Mouse (Mus musculus) heart, embryonic 11.5 days (tissue): ENCODE data around the gene 1700092M07Rik. TPM values are rescaled to one million over a fixed set of nuclear protein-coding genes. Genes with fewer than 3 reads are reported as not detected.
"Not testable (repeated sequence)": the region's sequence is repeated elsewhere in the genome, so short reads cannot be mapped to it uniquely, and the experiment has no call there.

Experiments used
- ATAC-seq: fragments of 200-750 bp; cut with Nextera tagmentation; replicated peaks from 2 replicates; pipeline ENCODE4 v1.8.0; 2017; ENCODE audit warnings: moderate library complexity; ENCODE audit not compliant: insufficient number of reproducible peaks, low FRiP score, low TSS enrichment
- H3K27ac ChIP-seq: fragments of 300-500 bp; sonication (generic); 2 replicates; pipeline ENCODE4 v1.5.1; 2014; ENCODE audit warnings: mild to moderate bottlenecking, low read depth, low read length
- H3K27me3 ChIP-seq: fragments of 300-500 bp; sonication (generic); 2 replicates; pipeline ENCODE4 v1.6.1; 2014; ENCODE audit warnings: mild to moderate bottlenecking, low read length, mixed read lengths; ENCODE audit not compliant: control insufficient read depth, insufficient read depth
- H3K36me3 ChIP-seq: fragments of 300-500 bp; sonication (generic); 2 replicates; pipeline ENCODE4 v1.6.1; 2014; ENCODE audit warnings: mild to moderate bottlenecking, low read length, moderate library complexity, mixed read lengths; ENCODE audit not compliant: control insufficient read depth, insufficient read depth
- H3K4me1 ChIP-seq: fragments of 300-500 bp; sonication (generic); 2 replicates; pipeline ENCODE4 v1.6.1; 2014; ENCODE audit warnings: low read length; ENCODE audit not compliant: control insufficient read depth, insufficient read depth
- H3K4me2 ChIP-seq: fragments of 300-500 bp; sonication (generic); 2 replicates; pipeline ENCODE4 v1.6.1; 2014; ENCODE audit warnings: mild to moderate bottlenecking, moderate library complexity
- H3K4me3 ChIP-seq: fragments of 300-500 bp; sonication (generic); 2 replicates; pipeline ENCODE4 v1.5.1; 2014; ENCODE audit warnings: low read depth, low read length
- H3K9ac ChIP-seq: fragments of 300-500 bp; sonication (generic); 2 replicates; pipeline ENCODE4 v1.6.1; 2014; ENCODE audit warnings: mild to moderate bottlenecking, low read depth, low read length, moderate library complexity
- H3K9me3 ChIP-seq: fragments of 300-500 bp; sonication (generic); replicated peaks from 2 replicates; pipeline ENCODE4 v1.6.1; 2016; ENCODE audit warnings: low read length; ENCODE audit not compliant: control insufficient read depth
- WGBS: fragments of 180-500 bp; shearing (Covaris S2); extraction: QIAGEN DNeasy Blood & Tissue Kit; methylation state at CpG from one replicate; pipeline ENCODE4 v1.1.7; 2014; ENCODE audit not compliant: insufficient replicate concordance; 5-methylcytosine and 5-hydroxymethylcytosine counted together
- polyA plus RNA-seq: library from polyadenylated mRNA; unstranded; fragments of >200 nt; fragmentation: Nextera tagmentation; extraction: Ambion mirVana; gene quantifications from 2 replicates; pipeline ENCODE4 v1.2.1, GENCODE M21; 2014

The 1700092M07Rik gene
- polyA plus RNA-seq, 1 experiment from 2014 or later: 2.2 TPM

GRCm38 (mm10) chr19:8713997-8714652 is 26.4 kb upstream of the 1700092M07Rik start:
- no peak for ATAC-seq

GRCm38 (mm10) chr19:8714653-8715481 is 25.7 kb upstream of the 1700092M07Rik start:
- no peaks in the 10 kb centered on the region for H3K9me3 ChIP-seq
- H3K9ac ChIP-seq: no peak overlapping the region
- 70% methylated on average over 10 of the region's 10 CpGs for WGBS
- peak overlapping the region; percentile 86 for H3K27ac ChIP-seq
- no peaks in the 10 kb centered on the region for H3K27me3 ChIP-seq
- H3K4me1 ChIP-seq: peaks cover 17% of the 10 kb centered on the region
- peak; percentile 65; the same call in 1 of the 2 replicates for ATAC-seq
- H3K36me3 ChIP-seq: peaks cover 13% of the 10 kb centered on the region
- H3K4me3 ChIP-seq: peak overlapping the region; percentile 72; the same call in 1 of the 2 replicates
- H3K4me2 ChIP-seq: peak overlapping the region; percentile 33; the same call in 1 of the 2 replicates

More at GRCm38 (mm10) chr19:8713997-8714652, 26.4 kb upstream of the 1700092M07Rik start:
- Histone ChIP-seq H3K27me3 (no peaks in the 10 kb centered on the region), H3K9me3 (no peaks in the 10 kb centered on the region), H3K27ac (peak overlapping the region; percentile 88), H3K4me2 (peak overlapping the region; percentile 68), H3K4me3 (peak overlapping the region; percentile 72), H3K36me3 (peaks cover 18% of the 10 kb centered on the region), H3K9ac (peak overlapping the region; percentile 90), H3K4me1 (peaks cover 17% of the 10 kb centered on the region)
- 8% methylated on average over 13 of the region's 13 CpGs for WGBS

- Histone ChIP-seq H3K4me3 (no peak overlapping the region), H3K4me1 (peaks cover 13% of the 10 kb centered on the region), H3K9me3 (no peaks in the 10 kb centered on the region), H3K36me3 (peaks cover 7% of the 10 kb centered on the region), H3K9ac (no peak overlapping the region), H3K27ac (peak overlapping the region; percentile 47), H3K4me2 (no peak overlapping the region), H3K27me3 (no peaks in the 10 kb centered on the region)
- ATAC-seq: no peak
- 69% methylated on average over 10 of the region's 10 CpGs for WGBS
Observed at GRCm38 (mm10) chr19:8715868-8716766, 24.4 kb upstream of the 1700092M07Rik start.

- WGBS: 70% methylated on average over 8 of the region's 10 CpGs
Observed at GRCm38 (mm10) chr19:8716767-8717475, 23.6 kb upstream of the 1700092M07Rik start.

GRCm38 (mm10) chr19:8718357-8718756 is 22.2 kb upstream of the 1700092M07Rik start:
- Histone ChIP-seq H3K27me3 (no peaks in the 10 kb centered on the region), H3K27ac (no peak overlapping the region), H3K9me3 (no peaks in the 10 kb centered on the region), H3K4me2 (no peak overlapping the region), H3K4me1 (peaks cover 9% of the 10 kb centered on the region), H3K9ac (no peak overlapping the region), H3K4me3 (no peak overlapping the region), H3K36me3 (no peaks in the 10 kb centered on the region)
- 67% methylated on average over 3 of the region's 3 CpGs for WGBS
- ATAC-seq: no peak

More at GRCm38 (mm10) chr19:8716767-8717475, 23.6 kb upstream of the 1700092M07Rik start:
- Histone ChIP-seq H3K4me3 (no peak overlapping the region), H3K4me2 (no peak overlapping the region), H3K27ac (0 out of 2 replicates have a peak overlapping the region, but pooled peaks have one; percentile 7), H3K36me3 (peaks cover 2% of the 10 kb centered on the region; the same call in 1 of the 2 replicates), H3K27me3 (no peaks in the 10 kb centered on the region), H3K9ac (no peak overlapping the region), H3K4me1 (peaks cover 9% of the 10 kb centered on the region), H3K9me3 (no peaks in the 10 kb centered on the region)
- ATAC-seq: no peak

- not testable (repeated sequence) for H3K4me3 ChIP-seq, H3K27ac ChIP-seq, H3K9ac ChIP-seq, H3K27me3 ChIP-seq, H3K4me2 ChIP-seq, H3K9me3 ChIP-seq, H3K36me3 ChIP-seq, H3K4me1 ChIP-seq, ATAC-seq
Observed at GRCm38 (mm10) chr19:8719037-8719436, 21.5 kb upstream of the 1700092M07Rik start.

GRCm38 (mm10) chr19:8721378-8721777 is 19.1 kb upstream of the 1700092M07Rik start:
- WGBS: 74% methylated on average over 1 of the region's 1 CpGs
- ATAC-seq: no peak
- Histone ChIP-seq H3K27ac (no peak overlapping the region), H3K4me2 (peak overlapping the region; percentile 92), H3K27me3 (no peaks in the 10 kb centered on the region), H3K4me3 (no peak overlapping the region), H3K36me3 (peaks cover 16% of the 10 kb centered on the region), H3K4me1 (peaks cover 15% of the 10 kb centered on the region), H3K9ac (no peak overlapping the region), H3K9me3 (no peaks in the 10 kb centered on the region)
